Mouse (Mus musculus): Measurements from ENCODE around the gene Zmym5.
"Not testable (repeated sequence)": the region's sequence is repeated elsewhere in the genome, so short reads cannot be mapped to it uniquely, and the experiment has no call there.

The Zmym5 gene

DNA sequence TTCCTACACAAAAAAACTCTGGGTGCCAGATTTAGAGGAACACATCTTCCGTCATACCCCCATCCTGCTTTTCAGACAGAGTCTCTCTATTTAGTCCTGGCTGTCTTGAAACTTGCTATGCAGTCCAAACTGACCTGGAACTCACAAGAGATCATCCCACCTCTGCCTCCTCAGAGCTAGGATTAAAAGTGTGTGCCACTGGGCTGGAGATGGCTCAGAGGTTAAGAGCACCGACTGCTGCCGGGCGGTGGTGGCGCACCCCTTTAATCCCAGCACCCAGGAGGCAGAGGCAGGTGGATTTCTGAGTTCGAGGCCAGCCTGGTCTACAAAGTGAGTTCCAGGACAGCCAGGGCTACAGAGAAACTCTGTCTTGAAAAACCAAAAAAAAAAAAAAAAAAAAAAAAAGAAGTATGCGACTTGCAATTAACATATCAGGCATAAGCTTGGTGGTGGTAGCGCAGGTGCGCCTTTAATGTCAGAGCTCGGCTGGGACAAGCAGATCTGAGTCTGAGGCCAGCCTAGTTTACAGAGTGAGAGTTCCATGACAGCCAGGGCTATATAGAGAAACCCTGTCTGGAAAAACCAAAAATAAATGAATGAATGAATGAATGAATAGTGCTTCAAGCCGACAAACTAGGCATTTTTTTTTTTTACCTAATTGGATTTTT lies 34.8 kb downstream of the Zmym5 start:
- DNase-seq (ENCODE audit: low spot score): no peak

DNA sequence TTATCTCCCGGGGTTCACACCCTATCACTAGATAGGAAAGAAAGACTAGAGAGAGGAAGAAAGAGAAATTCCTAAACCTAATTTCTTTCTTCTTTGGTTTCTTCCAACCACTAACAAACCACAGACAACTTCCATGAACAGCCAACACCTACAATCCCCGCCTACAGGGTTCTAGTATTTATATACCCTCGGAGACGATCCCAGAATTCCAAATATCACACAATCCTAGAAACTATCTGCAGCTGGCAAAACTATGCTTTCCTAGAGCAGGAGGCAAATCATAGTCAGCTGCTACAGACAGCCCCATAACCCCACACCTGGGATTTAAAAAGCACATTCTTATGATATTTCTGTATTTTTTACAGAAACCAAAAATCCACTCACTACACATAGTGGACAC lies 36.1 kb downstream of the Zmym5 start:
- DNase-seq (ENCODE audit: low spot score): no peak

DNA sequence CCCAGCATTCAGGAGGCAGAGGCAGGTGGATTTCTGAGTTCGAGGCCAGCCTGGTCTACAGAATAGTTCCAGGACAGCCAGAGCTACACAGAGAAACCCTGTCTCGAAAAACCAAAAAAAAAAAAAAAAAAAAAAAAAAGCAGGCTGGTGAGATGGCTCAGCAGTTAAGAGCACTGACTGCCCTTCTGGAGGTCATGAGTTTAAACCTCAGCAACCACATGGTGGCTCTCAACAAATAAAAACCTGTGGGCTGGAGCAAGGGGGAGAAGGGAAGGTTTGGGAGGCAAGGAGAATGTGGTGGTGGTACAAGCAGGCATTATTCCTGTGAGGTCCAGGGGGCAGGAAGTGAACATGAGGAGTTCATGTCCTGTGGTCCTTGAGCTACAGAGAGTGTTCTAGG lies 45.1 kb downstream of the Zmym5 start:
- not testable (repeated sequence) for DNase-seq (ENCODE audit: low spot score)

DNA sequence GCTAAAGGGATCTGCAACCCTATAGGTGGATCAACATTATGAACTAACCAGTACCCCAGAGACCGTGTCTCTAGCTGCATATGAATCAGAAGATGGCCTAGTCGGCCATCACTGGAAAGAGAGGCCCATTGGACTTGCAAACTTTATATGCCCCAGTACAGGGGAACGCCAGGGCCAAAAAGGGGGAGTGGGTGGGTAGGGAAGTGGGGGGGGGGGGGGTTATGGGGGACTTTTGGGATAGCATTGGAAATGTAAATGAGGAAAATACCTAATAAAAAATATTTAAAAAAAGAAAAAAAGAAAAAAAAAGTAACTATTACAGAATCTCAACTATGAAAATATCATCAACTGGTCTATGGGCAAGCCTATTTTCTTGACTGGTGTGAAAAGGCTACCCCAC lies 46.4 kb downstream of the Zmym5 start:
- not testable (repeated sequence) for DNase-seq (ENCODE audit: low spot score)

DNA sequence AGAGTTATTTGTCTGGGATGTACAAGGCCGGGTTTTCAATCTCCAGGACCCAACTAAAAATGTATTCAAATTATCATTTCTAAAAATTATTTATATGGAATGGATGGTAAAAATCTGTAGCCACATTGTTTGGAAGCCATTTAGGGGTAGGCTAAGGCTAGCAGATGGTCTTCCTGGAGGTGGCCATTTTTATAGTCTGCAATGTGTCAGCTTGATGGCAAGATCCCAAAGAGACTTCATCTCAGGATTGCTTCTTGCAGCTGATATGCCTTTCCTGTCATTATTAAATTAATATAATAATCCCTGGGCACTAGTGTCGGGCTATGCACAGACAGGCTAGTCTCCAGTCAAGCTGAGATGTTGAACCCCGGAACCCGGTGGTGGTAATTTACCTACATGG lies 60.2 kb downstream of the Zmym5 start:
- DNase-seq (ENCODE audit: low spot score): no peak

Measured in testis, postnatal 14 days (tissue).